Mouse (Mus musculus) ES-Bruce4 (cell line): Measurements from ENCODE around the gene Secisbp2l.

Experiments
- CTCF ChIP-seq: IDR thresholded peaks from one replicate; pipeline ENCODE4 v1.8.1; 2011; ENCODE audit warnings: low read depth, low read length
- EP300 ChIP-seq: IDR thresholded peaks from 2 replicates; pipeline ENCODE4 v1.6.1; 2011; ENCODE audit warnings: low read depth, low read length; ENCODE audit not compliant: insufficient read depth
- POLR2A ChIP-seq: IDR thresholded peaks from one replicate; pipeline ENCODE4 v1.8.1; 2011; ENCODE audit warnings: low read length; ENCODE audit not compliant: insufficient read depth

GRCm38 (mm10) chr2:125805826-125806225, 23.2 kb upstream of the Secisbp2l start:
- TF ChIP-seq CTCF (no peak), POLR2A (no peak), EP300 (no peak)
